Mouse (Mus musculus): ENCODE measurements around the gene Pip4p1. TPM values are rescaled to one million over a fixed set of nuclear protein-coding genes. Genes with fewer than 3 reads are reported as not detected.
"Not testable (repeated sequence)": the region's sequence is repeated elsewhere in the genome, so short reads cannot be mapped to it uniquely, and the experiment has no call there.

The Pip4p1 gene
- total and polyA plus RNA-seq, 2 experiments from 2014 or later = 99.4 to 105 TPM

GRCm38 (mm10) chr14:50927366-50927765 lies 3.3 kb downstream of the Pip4p1 start:
- TF ChIP-seq CTCF (IDR thresholded peaks at IDR 0.05) = no peak
- peaks cover 23% of the 10 kb centered on the region for H3K36me3 ChIP-seq (ENCODE audit: insufficient read depth, low read length)
- DNase-seq (ENCODE audit: low spot score) = no peak
- peaks cover 11% of the 10 kb centered on the region; the same call in 1 of the 2 replicates for H3K4me1 ChIP-seq (ENCODE audit: insufficient read depth, low read length)
- H3K9ac ChIP-seq (replicated peaks; ENCODE audit: low read length, poor library complexity, severe bottlenecking) = no peak overlapping the region
- no peaks in the 10 kb centered on the region for H3K9me3 ChIP-seq (ENCODE audit: low read length)
- H3K27ac ChIP-seq (ENCODE audit: low read depth, low read length) = no peak overlapping the region
- no peak overlapping the region for H3K4me3 ChIP-seq (ENCODE audit: low read depth, low read length)
- no peaks in the 10 kb centered on the region for H3K27me3 ChIP-seq (ENCODE audit: insufficient read depth, low read length)
- no peak overlapping the region for H3K4me2 ChIP-seq (ENCODE audit: low read depth, low read length, poor library complexity, severe bottlenecking)
- WGBS = 56% methylated on average over 3 of the region's 3 CpGs
- no peak for ATAC-seq (ENCODE audit: low FRiP score)

GRCm38 (mm10) chr14:50925111-50925920 lies 5.3 kb downstream of the Pip4p1 start:
- H3K4me1 ChIP-seq (ENCODE audit: insufficient read depth, low read length) = peaks cover 11% of the 10 kb centered on the region; the same call in 1 of the 2 replicates
- DNase-seq (ENCODE audit: low spot score) (no peak), ATAC-seq (ENCODE audit: low FRiP score) (peak; percentile 0; the same call in 1 of the 2 replicates)
- H3K9ac ChIP-seq (replicated peaks; ENCODE audit: low read length, poor library complexity, severe bottlenecking) = peak overlapping the region; percentile 73
- 2% methylated on average over 38 of the region's 38 CpGs for WGBS
- peak overlapping the region; percentile 87 for H3K27ac ChIP-seq (ENCODE audit: low read depth, low read length)
- peaks cover 25% of the 10 kb centered on the region for H3K36me3 ChIP-seq (ENCODE audit: insufficient read depth, low read length)
- peak overlapping the region; percentile 84 for H3K4me3 ChIP-seq (ENCODE audit: low read depth, low read length)
- no peaks in the 10 kb centered on the region for H3K27me3 ChIP-seq (ENCODE audit: insufficient read depth, low read length)
- no peak for TF ChIP-seq CTCF (IDR thresholded peaks at IDR 0.05)
- H3K4me2 ChIP-seq (ENCODE audit: low read depth, low read length, poor library complexity, severe bottlenecking) = peak overlapping the region; percentile 73
- H3K9me3 ChIP-seq (ENCODE audit: low read length) = no peaks in the 10 kb centered on the region

- Histone ChIP-seq H3K9ac (replicated peaks; ENCODE audit: low read length, poor library complexity, severe bottlenecking) (peak within 1 kb of the TSS; percentile 73), H3K4me1 (ENCODE audit: insufficient read depth, low read length) (peaks cover 6% of the 10 kb centered on the region; the same call in 1 of the 2 replicates), H3K27me3 (ENCODE audit: insufficient read depth, low read length) (no peaks in the 10 kb centered on the region), H3K4me3 (ENCODE audit: low read depth, low read length) (peak within 1 kb of the TSS; percentile 84), H3K4me2 (ENCODE audit: low read depth, low read length, poor library complexity, severe bottlenecking) (peak within 1 kb of the TSS; percentile 73), H3K9me3 (ENCODE audit: low read length) (no peaks in the 10 kb centered on the region), H3K36me3 (ENCODE audit: insufficient read depth, low read length) (peaks cover 25% of the 10 kb centered on the region), H3K27ac (ENCODE audit: low read depth, low read length) (peak within 1 kb of the TSS; percentile 87)
- WGBS = under 1% methylated on average over 57 of the region's 57 CpGs
- no peak for TF ChIP-seq CTCF (IDR thresholded peaks at IDR 0.05)
- DNase-seq (ENCODE audit: low spot score) (peak; percentile 98), ATAC-seq (ENCODE audit: low FRiP score) (peak; percentile 97)
Measured at GRCm38 (mm10) chr14:50924281-50925064, 6.2 kb downstream of the Pip4p1 start, which contains the start of the genes Osgep and Apex1. Gene Osgep (minus strand): TSS chr14:50924893. Gene Apex1 (plus strand): TSS chr14:50924968.

DNA sequence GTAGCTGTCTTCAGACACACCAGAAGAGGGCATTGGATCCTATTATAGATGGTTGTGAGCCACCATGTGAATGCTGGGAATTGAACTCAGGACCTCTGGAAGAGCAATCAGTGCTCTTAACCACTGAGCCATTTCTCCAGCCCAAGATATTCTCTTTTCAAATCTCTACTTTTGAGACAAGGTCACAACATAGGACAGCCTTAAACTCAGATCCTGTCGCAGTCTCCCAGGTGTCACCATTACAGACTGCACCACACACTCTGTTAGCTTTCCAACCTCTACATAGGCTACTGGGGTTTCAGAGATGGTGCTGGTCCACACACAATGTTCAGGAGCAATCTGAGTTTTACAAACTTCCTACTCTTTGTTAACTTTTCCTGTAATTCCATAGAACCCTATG lies 7.2 kb downstream of the Pip4p1 start:
- not testable (repeated sequence) for H3K4me1 ChIP-seq (ENCODE audit: insufficient read depth, low read length); ATAC-seq (ENCODE audit: low FRiP score); DNase-seq (ENCODE audit: low spot score); H3K9me3 ChIP-seq (ENCODE audit: low read length); H3K27me3 ChIP-seq (ENCODE audit: insufficient read depth, low read length); H3K27ac ChIP-seq (ENCODE audit: low read depth, low read length)
- 84% methylated on average over 1 of the region's 1 CpGs for WGBS
- peak overlapping the region; percentile 54; the same call in 1 of the 2 replicates for H3K9ac ChIP-seq (replicated peaks; ENCODE audit: low read length, poor library complexity, severe bottlenecking)
- peak overlapping the region; percentile 65 for H3K4me2 ChIP-seq (ENCODE audit: low read depth, low read length, poor library complexity, severe bottlenecking)
- peaks cover 17% of the 10 kb centered on the region for H3K36me3 ChIP-seq (ENCODE audit: insufficient read depth, low read length)
- H3K4me3 ChIP-seq (ENCODE audit: low read depth, low read length) = peak overlapping the region; percentile 84

DNA sequence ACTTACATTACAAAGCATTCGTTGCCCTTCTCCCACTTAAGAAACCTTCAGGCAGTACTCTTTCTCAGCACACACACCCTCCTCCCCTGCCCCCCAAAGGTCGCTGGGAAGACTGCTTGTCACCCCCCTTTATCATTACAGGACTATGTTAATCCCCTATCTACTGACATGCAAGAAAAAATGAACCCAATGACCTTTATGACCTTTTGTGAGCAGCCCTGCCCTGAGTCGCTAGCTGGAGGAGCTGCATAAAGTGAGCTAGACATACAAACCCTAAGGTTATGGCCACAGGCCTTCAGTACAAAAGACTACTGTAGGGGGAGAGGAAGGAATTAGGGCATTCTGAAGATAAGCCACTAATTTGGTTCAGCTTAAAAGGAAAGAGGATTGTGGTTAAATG lies 19.3 kb downstream of the Pip4p1 start:
- DNase-seq (ENCODE audit: low spot score) (no peak), ATAC-seq (ENCODE audit: low FRiP score) (no peak)
- Histone ChIP-seq H3K27ac (ENCODE audit: low read depth, low read length) (no peak overlapping the region), H3K36me3 (ENCODE audit: insufficient read depth, low read length) (peaks cover 33% of the 10 kb centered on the region), H3K27me3 (ENCODE audit: insufficient read depth, low read length) (no peaks in the 10 kb centered on the region), H3K9me3 (ENCODE audit: low read length) (no peaks in the 10 kb centered on the region), H3K4me3 (ENCODE audit: low read depth, low read length) (no peak overlapping the region), H3K4me2 (ENCODE audit: low read depth, low read length, poor library complexity, severe bottlenecking) (no peak overlapping the region), H3K4me1 (ENCODE audit: insufficient read depth, low read length) (no peaks in the 10 kb centered on the region), H3K9ac (replicated peaks; ENCODE audit: low read length, poor library complexity, severe bottlenecking) (no peak overlapping the region)
- no peak for TF ChIP-seq CTCF (IDR thresholded peaks at IDR 0.05)
- WGBS = 75% methylated on average over 3 of the region's 3 CpGs

Data from midbrain, postnatal 0 days (tissue).